Mouse (Mus musculus): ENCODE results near the gene Kcnb1.

DNA sequence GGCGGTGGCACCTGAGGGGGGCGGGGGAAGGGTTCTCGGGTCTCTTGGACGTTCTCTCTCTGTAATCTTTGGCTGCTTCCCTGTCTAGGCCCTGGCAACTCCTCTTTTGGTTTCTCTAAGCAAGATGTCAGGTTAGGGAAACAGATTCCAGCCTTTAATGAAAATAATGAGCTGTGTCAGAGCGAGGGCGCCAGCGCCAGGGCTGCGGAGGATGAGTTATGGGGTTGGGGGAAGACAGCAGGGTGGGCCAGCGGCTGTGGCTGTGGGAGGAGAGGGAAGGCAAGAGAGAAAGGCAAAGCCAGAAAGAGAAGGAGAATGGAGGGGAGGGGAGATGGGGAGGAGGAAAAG is 60.4 kb downstream of the Kcnb1 start:
- TF ChIP-seq CTCF (IDR thresholded peaks at IDR 0.05; ENCODE audit: low read depth, low read length) (no peak), POLR2A (IDR thresholded peaks at IDR 0.05; ENCODE audit: insufficient read depth, low read length) (no peak), EP300 (IDR thresholded peaks at IDR 0.05; ENCODE audit: insufficient read depth, low read depth, low read length) (no peak)

Data from ES-Bruce4 (cell line).